Mouse (Mus musculus): ENCODE measurements around the gene Frrs1. TPM values are rescaled to one million over a fixed set of nuclear protein-coding genes. Genes with fewer than 3 reads are reported as not detected.

The Frrs1 gene
- polyA plus RNA-seq, 1 experiment from 2014 or later, result 5.8 TPM

Other genes with a start within 250 kb of the Frrs1 start
- gene Trmt13, start 244.9 kb upstream of the Frrs1 start, polyA plus RNA-seq (2014; fragmentation: Nextera tagmentation; extraction: Ambion mirVana), result 29.1 and 32.2 TPM in 2 replicates
- gene Mfsd14a, start 196.8 kb upstream of the Frrs1 start, polyA plus RNA-seq (2014; fragmentation: Nextera tagmentation; extraction: Ambion mirVana), result 70.7 and 72.4 TPM in 2 replicates
- not detected in 2 replicates for gene Gm43191, start 178.2 kb upstream of the Frrs1 start, polyA plus RNA-seq (2014; fragmentation: Nextera tagmentation; extraction: Ambion mirVana)
- gene Slc35a3, start 146.6 kb upstream of the Frrs1 start, polyA plus RNA-seq (2014; fragmentation: Nextera tagmentation; extraction: Ambion mirVana), result 10.5 and 11.7 TPM in 2 replicates
- gene Agl, start 51.3 kb upstream of the Frrs1 start, polyA plus RNA-seq (2014; fragmentation: Nextera tagmentation; extraction: Ambion mirVana), result 22.3 and 22.5 TPM in 2 replicates
- gene 4930455H04Rik, start 108.8 kb downstream of the Frrs1 start, polyA plus RNA-seq (2014; fragmentation: Nextera tagmentation; extraction: Ambion mirVana), result not detected in 2 replicates
- 6.0 and 8.8 TPM in 2 replicates for gene Palmd, start 109.5 kb downstream of the Frrs1 start, polyA plus RNA-seq (2014; fragmentation: Nextera tagmentation; extraction: Ambion mirVana)